Mouse (Mus musculus) left cerebral cortex, adult 8-10 months (tissue): ENCODE measurements around the gene Psmd3. TPM values are rescaled to one million over a fixed set of nuclear protein-coding genes. Genes with fewer than 3 reads are reported as not detected.

Experiments used
- DNase-seq, 2 experiments: peaks; one replicate each; pipeline ENCODE4 v3.0.0; 2022; ENCODE audit warnings: low spot score in 2 of 2
- total RNA-seq, 4 experiments: library from RNA; stranded (reverse); gene quantifications; 2 replicates each; pipeline ENCODE4 v1.2.4; 2022

The Psmd3 gene
- total RNA-seq, 4 experiments from 2014 or later = 129 to 137 (median 132) TPM

DNA sequence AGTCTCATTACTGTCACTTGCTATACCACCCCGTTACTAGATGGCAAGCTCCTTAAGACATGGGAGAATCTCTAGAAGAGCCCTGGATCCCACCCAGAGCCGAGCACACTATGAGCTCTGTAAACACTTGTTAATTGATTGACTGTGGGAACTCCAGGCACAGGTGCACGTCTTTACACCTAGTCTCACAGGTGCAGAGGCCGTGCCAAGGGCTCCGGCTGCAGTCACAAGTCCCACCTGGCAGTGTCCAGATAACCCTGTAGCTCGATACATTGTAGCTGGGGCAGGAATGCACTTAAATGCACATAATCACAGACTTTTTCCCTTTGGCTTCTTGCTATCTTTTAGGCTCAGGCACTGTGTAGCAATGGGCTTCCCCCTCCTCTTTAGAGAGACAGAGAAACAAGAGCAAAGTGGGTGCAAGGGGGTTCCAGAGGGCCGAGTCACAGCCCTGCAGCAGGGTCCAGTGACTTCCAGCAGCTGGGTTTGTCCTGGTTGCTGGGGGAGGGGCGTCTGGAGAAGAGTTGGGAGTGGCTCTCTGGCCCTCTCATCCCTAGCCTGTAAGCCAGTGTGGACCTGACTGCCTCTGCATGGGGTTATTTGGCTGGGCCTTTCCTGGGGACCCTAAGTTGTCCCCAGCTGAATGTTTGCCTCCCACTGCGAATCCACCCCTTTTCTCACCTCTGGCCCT, 61.4 kb downstream of the Psmd3 start:
- no peak for DNase-seq

DNA sequence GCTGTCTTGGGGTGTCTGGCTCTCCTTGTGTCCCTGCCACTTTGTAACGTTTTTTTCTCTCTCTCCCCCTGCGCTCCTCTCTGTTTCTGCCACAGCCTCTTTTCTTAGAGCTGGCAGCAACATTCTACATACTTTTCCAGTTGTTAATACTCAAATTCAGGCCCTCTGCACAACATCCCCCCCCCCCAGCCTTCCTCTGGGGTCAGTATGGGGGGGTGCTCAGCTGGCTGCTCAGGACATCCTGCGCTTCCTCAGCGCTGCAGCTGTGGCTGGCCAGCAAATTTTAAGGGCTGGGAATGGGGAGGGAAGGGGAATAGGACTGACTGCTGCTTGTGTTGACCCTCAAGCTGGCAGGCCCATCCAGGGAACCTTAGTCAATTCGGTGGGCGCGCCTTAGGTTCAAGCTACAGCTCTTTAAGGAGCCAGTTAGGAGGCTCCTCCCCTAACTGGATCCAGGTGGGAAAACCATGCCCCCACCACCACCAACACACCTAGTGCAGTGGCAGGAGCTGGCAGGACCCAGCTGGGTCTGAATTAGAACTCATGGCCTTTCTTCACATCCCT, 62.2 kb downstream of the Psmd3 start:
- no peak for DNase-seq

Other genes starting within 250 kb of the Psmd3 start
- 100 to 1,000 TPM in 2 of 4 experiments, 10 to 100 TPM in 2; 93.7 to 114 (median 102) TPM for gene Mien1, start 243.6 kb upstream of the Psmd3 start, total RNA-seq
- gene Grb7, start 236.2 kb upstream of the Psmd3 start, total RNA-seq = 1 to 10 TPM; 3.6 to 5.1 (median 4.7) TPM
- under 1 TPM; 0.23 to 0.76 (median 0.52) TPM for gene Ikzf3, start 136.5 kb upstream of the Psmd3 start, total RNA-seq
- not detected for gene Zpbp2, start 131.5 kb upstream of the Psmd3 start, total RNA-seq
- gene Ormdl3, start 95.2 kb upstream of the Psmd3 start, total RNA-seq = 10 to 100 TPM; 43.6 to 47.0 (median 45.1) TPM
- gene Lrrc3c, start 84.3 kb upstream of the Psmd3 start, total RNA-seq = not detected
- gene Gm12355, start 56.9 kb upstream of the Psmd3 start, total RNA-seq = 10 to 100 TPM; 11.8 to 14.5 (median 13.1) TPM
- under 1 TPM in 2 of 4 experiments, not detected in 2; 0.23 TPM for gene Gsdma3, start 56.2 kb upstream of the Psmd3 start, total RNA-seq
- gene Gsdma2, start 35.8 kb upstream of the Psmd3 start, total RNA-seq = not detected
- not detected for gene Gsdma, start 18.2 kb upstream of the Psmd3 start, total RNA-seq
- not detected for gene Csf3, start 18.7 kb downstream of the Psmd3 start, total RNA-seq
- 100 to 1,000 TPM; 109 to 128 (median 117) TPM for gene Med24, start 46.9 kb downstream of the Psmd3 start, total RNA-seq
- 100 to 1,000 TPM; 713 to 794 (median 760) TPM for gene Thra, start 58.1 kb downstream of the Psmd3 start, total RNA-seq
- 100 to 1,000 TPM; 137 to 177 (median 145) TPM for gene Nr1d1, start 92.8 kb downstream of the Psmd3 start, total RNA-seq
- gene Msl1, start 113.0 kb downstream of the Psmd3 start, total RNA-seq = 100 to 1,000 TPM; 167 to 198 (median 186) TPM
- 10 to 100 TPM; 53.6 to 57.8 (median 54.1) TPM for gene Casc3, start 122.4 kb downstream of the Psmd3 start, total RNA-seq
- gene Rapgefl1, start 154.2 kb downstream of the Psmd3 start, total RNA-seq = 100 to 1,000 TPM; 130 to 140 (median 139) TPM
- 10 to 100 TPM; 74.0 to 84.5 (median 81.5) TPM for gene Wipf2, start 181.1 kb downstream of the Psmd3 start, total RNA-seq
- under 1 TPM; 0.15 to 0.91 (median 0.25) TPM for gene Cdc6, start 225.2 kb downstream of the Psmd3 start, total RNA-seq
- 10 to 100 TPM; 11.1 to 11.7 (median 11.4) TPM for gene Rara, start 245.3 kb downstream of the Psmd3 start, total RNA-seq